Mouse (Mus musculus): ENCODE measurements around the gene Ap5z1. TPM values are rescaled to one million over a fixed set of nuclear protein-coding genes. Genes with fewer than 3 reads are reported as not detected.
A peak's percentile ranks its signal among the peaks of the same experiment; 100 is the strongest.

Gene Ap5z1
- polyA plus RNA-seq, 1 experiment from 2014 or later, result 12.3 TPM

- Histone ChIP-seq H3K9me3 (replicated peaks) (no peaks in the 10 kb centered on the region), H3K4me1 (peaks cover 15% of the 10 kb centered on the region), H3K4me3 (no peak overlapping the region), H3K27ac (replicated peaks) (no peak overlapping the region), H3K27me3 (ENCODE audit: low read depth, poor library complexity, severe bottlenecking) (no peaks in the 10 kb centered on the region), H3K36me3 (peaks cover 71% of the 10 kb centered on the region)
- DNase-seq (ENCODE audit: low spot score), result no peak
- WGBS, result 84% methylated on average over 5 of the region's 5 CpGs
Observed at GRCm38 (mm10) chr5:142459834-142460233, 3.9 kb upstream of the Ap5z1 start.

- Histone ChIP-seq H3K36me3 (peaks cover 55% of the 10 kb centered on the region), H3K27me3 (ENCODE audit: low read depth, poor library complexity, severe bottlenecking) (no peaks in the 10 kb centered on the region), H3K9me3 (replicated peaks) (no peaks in the 10 kb centered on the region), H3K27ac (replicated peaks) (no peak overlapping the region), H3K4me1 (peaks cover 17% of the 10 kb centered on the region), H3K4me3 (no peak overlapping the region)
- no peak for DNase-seq (ENCODE audit: low spot score)
- 94% methylated on average over 7 of the region's 7 CpGs for WGBS
Observed at GRCm38 (mm10) chr5:142461942-142462640, 1.7 kb upstream of the Ap5z1 start.

GRCm38 (mm10) chr5:142462641-142462948 is 1.1 kb upstream of the Ap5z1 start:
- peaks cover 17% of the 10 kb centered on the region for H3K4me1 ChIP-seq
- H3K27ac ChIP-seq (replicated peaks), result no peak overlapping the region
- no peaks in the 10 kb centered on the region for H3K27me3 ChIP-seq (ENCODE audit: low read depth, poor library complexity, severe bottlenecking)
- no peak for DNase-seq (ENCODE audit: low spot score)
- H3K4me3 ChIP-seq, result no peak overlapping the region
- WGBS, result 93% methylated on average over 2 of the region's 2 CpGs
- H3K9me3 ChIP-seq (replicated peaks), result no peaks in the 10 kb centered on the region
- H3K36me3 ChIP-seq, result peaks cover 55% of the 10 kb centered on the region

- WGBS, result 93% methylated on average over 6 of the region's 6 CpGs
- H3K27ac ChIP-seq (replicated peaks), result peak overlapping the region; percentile 88
- peaks cover 55% of the 10 kb centered on the region for H3K36me3 ChIP-seq
- no peaks in the 10 kb centered on the region for H3K9me3 ChIP-seq (replicated peaks)
- H3K27me3 ChIP-seq (ENCODE audit: low read depth, poor library complexity, severe bottlenecking), result no peaks in the 10 kb centered on the region
- peaks cover 17% of the 10 kb centered on the region for H3K4me1 ChIP-seq
- no peak for DNase-seq (ENCODE audit: low spot score)
- H3K4me3 ChIP-seq, result peak overlapping the region; percentile 73
Observed at GRCm38 (mm10) chr5:142463011-142463410, 733 bp upstream of the Ap5z1 start.

GRCm38 (mm10) chr5:142468375-142468774 is 4.6 kb downstream of the Ap5z1 start:
- WGBS, result 91% methylated on average over 13 of the region's 13 CpGs
- H3K27ac ChIP-seq (replicated peaks), result no peak overlapping the region
- DNase-seq (ENCODE audit: low spot score), result no peak
- no peaks in the 10 kb centered on the region for H3K9me3 ChIP-seq (replicated peaks)
- H3K27me3 ChIP-seq (ENCODE audit: low read depth, poor library complexity, severe bottlenecking), result no peaks in the 10 kb centered on the region
- peaks cover 63% of the 10 kb centered on the region for H3K36me3 ChIP-seq
- no peak overlapping the region for H3K4me3 ChIP-seq
- H3K4me1 ChIP-seq, result peaks cover 12% of the 10 kb centered on the region

- H3K4me1 ChIP-seq, result peaks cover 6% of the 10 kb centered on the region
- WGBS, result 92% methylated on average over 11 of the region's 11 CpGs
- no peak overlapping the region for H3K4me3 ChIP-seq
- H3K9me3 ChIP-seq (replicated peaks), result no peaks in the 10 kb centered on the region
- H3K27me3 ChIP-seq (ENCODE audit: low read depth, poor library complexity, severe bottlenecking), result no peaks in the 10 kb centered on the region
- no peak overlapping the region for H3K27ac ChIP-seq (replicated peaks)
- DNase-seq (ENCODE audit: low spot score), result no peak
- peaks cover 71% of the 10 kb centered on the region for H3K36me3 ChIP-seq
Observed at GRCm38 (mm10) chr5:142469796-142470195, 6.1 kb downstream of the Ap5z1 start.

- Histone ChIP-seq H3K4me3 (no peak overlapping the region), H3K4me1 (0 out of 2 replicates have a peak, but pooled peaks cover 4% of the 10 kb centered on the region), H3K36me3 (peaks cover 55% of the 10 kb centered on the region), H3K27ac (replicated peaks) (0 out of 2 replicates have a peak overlapping the region, but pooled peaks have one; percentile 1), H3K27me3 (ENCODE audit: low read depth, poor library complexity, severe bottlenecking) (no peaks in the 10 kb centered on the region), H3K9me3 (replicated peaks) (no peaks in the 10 kb centered on the region)
- 77% methylated on average over 10 of the region's 10 CpGs for WGBS
- DNase-seq (ENCODE audit: low spot score), result no peak
Observed at GRCm38 (mm10) chr5:142473696-142474095, 10.0 kb downstream of the Ap5z1 start.

GRCm38 (mm10) chr5:142475669-142476068 is 11.9 kb downstream of the Ap5z1 start:
- no peaks in the 10 kb centered on the region for H3K27me3 ChIP-seq (ENCODE audit: low read depth, poor library complexity, severe bottlenecking)
- no peak overlapping the region for H3K27ac ChIP-seq (replicated peaks)
- H3K4me1 ChIP-seq, result peaks cover 7% of the 10 kb centered on the region
- DNase-seq (ENCODE audit: low spot score), result no peak
- H3K9me3 ChIP-seq (replicated peaks), result no peaks in the 10 kb centered on the region
- no peak overlapping the region for H3K4me3 ChIP-seq
- WGBS, result 87% methylated on average over 7 of the region's 7 CpGs
- peaks cover 35% of the 10 kb centered on the region for H3K36me3 ChIP-seq

- Histone ChIP-seq H3K9me3 (replicated peaks) (no peaks in the 10 kb centered on the region), H3K36me3 (peaks cover 18% of the 10 kb centered on the region), H3K4me3 (no peak overlapping the region), H3K4me1 (peaks cover 7% of the 10 kb centered on the region), H3K27ac (replicated peaks) (no peak overlapping the region), H3K27me3 (ENCODE audit: low read depth, poor library complexity, severe bottlenecking) (no peaks in the 10 kb centered on the region)
- no peak for DNase-seq (ENCODE audit: low spot score)
- 90% methylated on average over 12 of the region's 12 CpGs for WGBS
Observed at GRCm38 (mm10) chr5:142477346-142477745, 13.6 kb downstream of the Ap5z1 start.

- WGBS, result 91% methylated on average over 5 of the region's 5 CpGs
- H3K9me3 ChIP-seq (replicated peaks), result no peaks in the 10 kb centered on the region
- no peak overlapping the region for H3K27ac ChIP-seq (replicated peaks)
- H3K4me3 ChIP-seq, result no peak overlapping the region
- peaks cover 7% of the 10 kb centered on the region for H3K4me1 ChIP-seq
- peaks cover 14% of the 10 kb centered on the region for H3K36me3 ChIP-seq
- no peaks in the 10 kb centered on the region for H3K27me3 ChIP-seq (ENCODE audit: low read depth, poor library complexity, severe bottlenecking)
- DNase-seq (ENCODE audit: low spot score), result no peak
Observed at GRCm38 (mm10) chr5:142477866-142478615, 14.3 kb downstream of the Ap5z1 start.

GRCm38 (mm10) chr5:142478829-142479435 is 15.2 kb downstream of the Ap5z1 start:
- Histone ChIP-seq H3K4me1 (peaks cover 3% of the 10 kb centered on the region), H3K27ac (replicated peaks) (peak overlapping the region; percentile 30), H3K36me3 (peaks cover 14% of the 10 kb centered on the region), H3K27me3 (ENCODE audit: low read depth, poor library complexity, severe bottlenecking) (no peaks in the 10 kb centered on the region), H3K9me3 (replicated peaks) (no peaks in the 10 kb centered on the region), H3K4me3 (no peak overlapping the region)
- DNase-seq (ENCODE audit: low spot score), result peak; percentile 82
- 33% methylated on average over 17 of the region's 17 CpGs for WGBS

GRCm38 (mm10) chr5:142482512-142482911 is 18.8 kb downstream of the Ap5z1 start:
- H3K27me3 ChIP-seq (ENCODE audit: low read depth, poor library complexity, severe bottlenecking), result no peaks in the 10 kb centered on the region
- no peak for DNase-seq (ENCODE audit: low spot score)
- H3K4me1 ChIP-seq, result peaks cover 7% of the 10 kb centered on the region
- no peak overlapping the region for H3K4me3 ChIP-seq
- H3K9me3 ChIP-seq (replicated peaks), result no peaks in the 10 kb centered on the region
- 69% methylated on average over 2 of the region's 2 CpGs for WGBS
- peaks cover under 1% of the 10 kb centered on the region; the same call in 1 of the 2 replicates for H3K36me3 ChIP-seq
- no peak overlapping the region for H3K27ac ChIP-seq (replicated peaks)

- H3K36me3 ChIP-seq, result no peaks in the 10 kb centered on the region
- peaks cover 7% of the 10 kb centered on the region for H3K4me1 ChIP-seq
- H3K27ac ChIP-seq (replicated peaks), result no peak overlapping the region
- no peaks in the 10 kb centered on the region for H3K9me3 ChIP-seq (replicated peaks)
- no peak for DNase-seq (ENCODE audit: low spot score)
- no peak overlapping the region for H3K4me3 ChIP-seq
- WGBS, result 88% methylated on average over 5 of the region's 5 CpGs
- H3K27me3 ChIP-seq (ENCODE audit: low read depth, poor library complexity, severe bottlenecking), result no peaks in the 10 kb centered on the region
Observed at GRCm38 (mm10) chr5:142483581-142483980, 19.8 kb downstream of the Ap5z1 start.
